Mouse (Mus musculus): ENCODE measurements around the gene Gcm2. TPM values are rescaled to one million over a fixed set of nuclear protein-coding genes. Genes with fewer than 3 reads are reported as not detected.

The Gcm2 gene
- not detected for total RNA-seq (2021)
- long read RNA-seq, experiment 1, result 0 reads
- long read RNA-seq, experiment 2, result 0 reads

DNA sequence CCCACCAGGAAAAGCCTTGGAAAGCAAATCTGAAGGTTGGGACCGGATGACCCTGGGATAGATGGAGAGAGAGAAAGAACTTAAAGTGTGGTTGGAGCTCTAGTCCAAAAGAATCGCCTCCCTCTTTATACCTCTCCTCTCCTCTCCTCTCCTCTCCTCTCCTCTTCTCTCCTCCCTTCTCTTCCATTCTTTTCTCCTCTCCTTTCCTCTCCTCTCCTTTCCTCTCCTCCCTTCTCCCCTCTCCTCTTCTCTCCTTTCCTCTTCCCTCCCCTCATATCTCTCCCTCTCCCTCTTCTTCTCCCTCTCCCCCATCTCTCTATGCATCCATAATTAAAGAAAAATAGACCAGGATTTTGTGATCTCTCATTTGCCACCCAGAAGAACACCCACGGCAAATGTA lies at the start of gene Gcm2:
TSS of gene Gcm2 (minus strand) at position 101 of the 400 bp plus-strand sequence.
- DNase-seq (ENCODE audit: low spot score in 2 of 2), result no peak

- DNase-seq (ENCODE audit: low spot score in 2 of 2), result no peak
Observed at GRCm38 (mm10) chr13:41158426-41158825, 47.6 kb upstream of the Gcm2 start.

DNA sequence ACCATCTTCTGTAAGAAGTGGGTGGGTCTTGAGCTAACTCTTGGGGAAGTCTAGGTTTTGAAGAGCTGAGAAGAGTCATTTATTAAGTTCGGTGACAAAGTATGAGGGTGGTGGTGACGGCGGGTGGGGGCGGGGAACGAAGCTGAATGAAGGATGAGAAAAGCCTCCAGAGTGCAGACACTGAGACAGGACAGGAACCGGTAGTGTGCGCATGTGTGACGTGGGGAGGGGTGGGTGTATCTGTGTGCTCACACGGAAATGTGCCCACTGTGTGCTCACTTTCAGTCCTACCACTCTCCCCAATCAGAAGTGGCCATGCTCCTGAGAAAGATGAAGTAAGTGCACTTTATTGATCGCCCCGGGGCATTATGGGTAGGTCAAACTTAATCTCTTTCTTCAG lies 42.3 kb upstream of the Gcm2 start:
- no peak for DNase-seq (ENCODE audit: low spot score in 2 of 2)

- peak; percentile 19 to 49 for DNase-seq (ENCODE audit: low spot score in 2 of 2)
Observed at GRCm38 (mm10) chr13:41146271-41146670, 35.4 kb upstream of the Gcm2 start.

DNA sequence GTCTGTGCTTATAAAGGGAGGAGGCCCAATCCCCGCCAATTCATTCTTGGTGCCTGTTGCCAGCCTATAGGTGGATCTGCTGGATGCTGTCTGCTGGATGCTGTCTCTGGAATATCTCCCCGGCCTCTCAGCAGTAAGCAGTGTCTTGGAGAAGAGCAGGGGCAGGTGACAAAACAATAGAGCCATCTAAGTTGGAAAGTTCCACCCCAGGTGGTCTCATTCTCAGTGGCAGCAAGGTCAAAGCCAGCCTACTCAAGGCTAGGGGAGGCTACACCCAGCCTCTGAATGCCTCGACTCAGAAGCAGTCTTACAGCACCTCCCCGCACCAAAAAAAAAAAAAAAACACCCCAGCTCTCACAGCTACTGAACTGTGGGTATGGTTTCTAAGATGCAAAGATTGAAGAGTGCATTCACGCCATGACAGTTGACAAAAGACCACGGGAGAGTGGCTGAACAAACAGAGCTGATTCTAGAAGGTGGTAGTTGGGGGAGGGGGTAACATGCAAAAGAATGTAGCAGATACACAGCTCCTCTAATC lies 34.7 kb upstream of the Gcm2 start:
- DNase-seq (ENCODE audit: low spot score in 2 of 2), result no peak

DNA sequence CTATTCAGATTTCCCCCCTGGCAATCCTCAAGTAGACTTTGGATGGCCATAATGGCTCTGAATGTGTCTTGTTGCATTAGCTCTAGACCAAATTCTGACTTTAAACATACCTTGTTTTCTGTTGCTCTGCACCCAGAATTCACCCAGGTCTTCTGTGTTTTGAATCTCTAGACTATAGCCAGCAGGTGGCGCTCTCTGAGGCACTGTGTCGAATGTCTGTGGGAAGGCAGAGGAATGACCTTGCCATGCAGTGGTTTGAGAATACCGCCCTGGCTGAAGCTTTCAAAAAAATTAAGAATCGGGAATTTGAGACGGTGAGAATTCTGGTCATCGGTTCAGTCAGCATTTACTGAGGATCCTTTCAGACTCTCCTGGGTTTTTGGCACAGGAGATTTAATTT lies 24.1 kb upstream of the Gcm2 start:
- DNase-seq (ENCODE audit: low spot score in 2 of 2), result peak in 1 of 2 experiments; percentile 49

- DNase-seq (ENCODE audit: low spot score in 2 of 2), result no peak
Observed at GRCm38 (mm10) chr13:41129061-41129460, 18.2 kb upstream of the Gcm2 start.

DNA sequence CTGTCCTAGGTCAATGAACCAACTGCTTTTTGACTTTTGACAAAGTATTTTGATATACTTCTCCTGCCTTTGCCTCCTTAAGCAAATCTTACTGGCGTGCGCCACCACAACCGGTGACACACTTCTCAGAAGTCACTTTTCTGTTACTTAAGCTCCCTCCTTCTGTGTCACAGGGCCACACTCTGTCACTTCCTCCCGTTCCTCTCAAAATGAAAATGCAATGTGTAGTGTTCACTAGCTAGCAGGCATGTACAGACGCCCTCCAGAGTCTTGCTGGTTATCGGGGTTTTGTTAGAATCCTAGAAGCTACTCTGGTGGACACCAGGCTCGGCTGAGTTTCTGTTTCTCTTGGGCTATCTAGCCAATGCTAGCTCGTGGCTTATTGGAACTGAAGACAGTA lies 17.5 kb upstream of the Gcm2 start:
- no peak for DNase-seq (ENCODE audit: low spot score in 2 of 2)

DNA sequence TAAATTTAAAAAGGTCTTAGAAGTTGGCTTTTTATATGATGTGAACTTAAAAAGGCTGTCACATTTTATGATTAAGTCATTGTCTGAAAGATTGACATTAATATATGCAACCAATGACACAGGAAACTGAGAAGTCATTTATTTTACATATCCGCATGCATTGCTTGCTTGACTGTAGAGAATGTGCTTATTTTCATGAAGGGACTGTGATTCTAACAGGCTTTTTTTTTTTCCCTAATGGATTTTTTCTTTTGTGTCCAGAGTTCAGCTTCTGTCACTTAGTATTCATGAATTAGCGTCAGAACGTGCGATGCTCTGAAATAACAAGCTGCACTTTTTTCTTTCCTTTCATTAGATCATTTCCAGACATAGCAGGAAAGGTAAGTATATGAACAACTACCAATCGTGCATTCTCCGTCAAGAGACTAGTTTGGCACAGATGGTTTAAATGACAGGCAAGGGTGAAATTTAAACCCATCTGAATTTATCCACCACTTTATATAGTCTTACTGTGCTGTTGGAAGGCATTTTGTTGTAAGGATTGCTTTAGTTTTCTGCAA lies 12.9 kb upstream of the Gcm2 start:
- DNase-seq (ENCODE audit: low spot score in 2 of 2), result no peak

GRCm38 (mm10) chr13:41119152-41119945 lies 8.5 kb upstream of the Gcm2 start:
- no peak for DNase-seq (ENCODE audit: low spot score in 2 of 2)

- DNase-seq (ENCODE audit: low spot score in 2 of 2), result no peak
Observed at GRCm38 (mm10) chr13:41113940-41114339, 3.1 kb upstream of the Gcm2 start, which contains the start of gene Sycp2l. Sycp2l (plus strand) TSS chr13:41114307.

DNA sequence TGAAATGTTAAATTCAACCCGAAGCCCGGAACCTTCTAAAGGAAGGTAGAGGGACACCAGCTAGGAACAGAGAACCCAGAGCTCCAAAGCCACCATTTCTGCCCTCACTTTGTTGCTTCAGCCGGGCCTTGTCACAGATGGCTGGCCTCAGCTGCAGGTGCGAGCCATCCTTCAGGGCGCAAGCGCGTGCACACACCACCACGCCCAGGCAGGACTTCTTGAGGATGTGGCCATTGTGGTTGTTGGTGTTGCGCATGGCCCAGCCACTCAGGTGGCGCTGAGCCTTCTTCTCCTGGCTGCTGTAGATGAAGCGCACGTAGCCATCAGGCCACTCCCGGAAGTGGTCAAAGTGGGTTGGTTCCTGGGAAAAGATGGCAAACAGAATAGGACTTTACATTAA lies 5.3 kb downstream of the Gcm2 start:
- no peak for DNase-seq (ENCODE audit: low spot score in 2 of 2)

DNA sequence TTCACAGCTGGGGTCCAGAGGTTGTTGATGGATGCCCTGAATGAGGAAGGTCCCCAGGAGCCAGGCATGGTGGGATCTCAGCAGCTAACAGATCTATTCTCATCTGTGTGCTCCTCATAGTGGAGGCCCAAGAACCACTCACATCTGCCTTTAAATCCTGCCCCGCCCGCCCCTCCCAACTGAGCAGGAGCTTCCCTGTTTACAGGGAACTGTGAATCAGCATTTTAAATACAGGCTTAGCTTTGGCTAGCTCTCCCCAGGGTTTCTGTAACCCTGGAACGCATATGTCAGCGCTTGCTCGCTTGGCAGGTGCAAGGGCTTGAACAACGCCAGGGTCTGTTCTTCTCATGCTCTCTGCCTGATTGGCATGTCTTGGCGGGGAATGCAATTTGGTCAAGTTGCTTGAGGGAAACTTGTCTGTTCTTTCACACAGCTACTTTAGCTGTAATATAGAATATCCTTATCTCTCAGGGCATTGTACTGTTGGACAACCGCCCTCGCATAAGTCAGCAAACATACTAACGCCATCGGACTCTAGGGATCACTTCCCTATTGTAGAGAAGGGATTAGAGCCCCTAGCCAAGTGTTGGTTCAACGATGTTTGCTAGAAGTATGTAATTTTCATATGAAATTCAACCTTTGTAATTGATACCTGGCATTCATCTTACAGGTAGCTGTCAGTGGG lies 6.9 kb downstream of the Gcm2 start:
- DNase-seq (ENCODE audit: low spot score in 2 of 2), result no peak

DNA sequence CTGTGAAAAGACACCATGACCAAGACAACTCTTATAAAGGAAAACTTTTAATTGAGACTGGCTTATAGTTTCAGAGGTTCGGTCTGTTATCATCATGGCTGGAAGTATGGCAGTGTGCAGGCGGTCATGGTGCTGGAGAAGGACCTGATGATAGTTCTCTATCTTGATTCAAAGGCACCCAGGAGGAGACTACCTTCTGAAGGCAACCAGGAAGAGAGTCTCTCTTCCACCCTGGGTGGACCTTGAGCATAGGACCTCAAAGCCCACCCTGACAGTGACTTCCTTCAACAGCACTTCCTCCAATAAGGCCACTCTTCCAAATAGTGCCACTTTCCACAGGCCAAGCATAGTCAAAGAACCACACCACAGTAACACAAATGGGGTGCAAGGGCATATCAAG lies 10.8 kb downstream of the Gcm2 start:
- DNase-seq (ENCODE audit: low spot score in 2 of 2), result no peak

DNA sequence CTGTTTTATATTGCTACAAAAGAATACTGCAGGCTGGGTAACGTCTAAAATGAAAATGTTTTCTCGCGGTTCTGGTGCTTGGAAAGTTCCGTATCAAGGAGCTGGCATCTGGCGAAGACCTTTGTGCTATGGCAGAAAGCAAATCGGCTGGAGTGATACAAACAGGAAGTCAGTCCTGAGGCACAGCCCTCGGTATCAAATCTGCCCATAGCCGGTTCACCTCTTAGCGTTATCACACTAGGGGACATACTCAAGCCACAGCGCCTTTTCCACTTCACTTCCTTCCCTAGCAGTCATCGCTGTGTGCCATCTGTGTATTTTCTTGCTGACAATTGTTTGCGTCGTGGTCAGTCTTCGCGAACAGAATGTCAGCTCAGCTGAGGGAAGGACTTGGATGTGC lies 12.5 kb downstream of the Gcm2 start:
- DNase-seq (ENCODE audit: low spot score in 2 of 2), result no peak

DNA sequence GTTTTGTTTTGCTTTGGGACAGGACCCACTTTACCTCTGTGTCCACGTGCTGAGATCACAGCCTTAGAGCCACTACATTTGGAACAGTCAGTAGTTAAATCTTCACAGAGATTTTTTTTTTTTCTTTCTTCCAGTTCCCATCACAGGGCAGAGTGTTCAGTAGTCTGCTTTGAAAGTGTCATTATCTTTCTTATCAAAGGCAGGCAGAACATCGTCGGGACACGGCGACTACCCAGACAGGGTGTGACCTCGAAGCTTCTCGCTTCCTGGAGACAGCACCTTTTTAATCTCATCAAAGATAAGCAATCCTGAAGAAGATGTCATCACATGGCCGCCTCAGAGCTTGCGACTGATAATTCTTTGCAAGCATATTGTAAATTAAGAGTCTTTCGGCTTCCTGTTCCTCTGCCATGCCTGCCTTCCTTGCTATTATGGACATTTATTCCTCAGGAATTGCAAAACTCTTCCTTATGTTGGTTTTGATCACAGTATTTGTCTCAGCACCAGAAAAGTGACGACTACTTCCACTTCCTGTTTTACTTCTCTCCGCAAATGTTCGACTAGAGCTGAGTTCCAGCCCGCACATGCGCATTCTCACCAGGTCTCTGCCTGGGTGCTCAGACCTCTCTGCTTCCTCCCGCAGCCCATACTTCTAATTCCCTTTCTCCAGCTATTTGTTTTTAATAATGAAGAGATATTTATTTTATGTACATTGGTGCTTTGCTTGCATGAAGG lies 13.3 kb downstream of the Gcm2 start:
- DNase-seq (ENCODE audit: low spot score in 2 of 2), result no peak

DNA sequence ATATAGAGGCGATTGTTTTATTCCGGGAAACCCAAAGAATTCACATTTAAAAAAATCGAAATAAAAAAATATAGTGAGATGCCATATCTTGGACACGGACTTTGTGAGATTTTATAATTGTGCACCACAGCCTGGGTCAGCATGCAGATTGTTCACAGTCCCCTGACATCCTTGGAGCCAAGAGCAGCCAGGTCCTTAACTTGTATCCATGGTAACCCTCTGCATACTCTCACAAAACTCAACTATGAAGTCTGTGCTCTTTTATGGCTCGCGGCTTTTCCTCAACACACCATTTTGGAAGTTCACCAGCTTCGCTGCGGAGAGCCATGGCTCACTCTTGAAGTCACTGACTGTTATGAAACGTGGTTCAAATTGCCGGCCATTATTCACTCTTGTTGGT lies 16.7 kb downstream of the Gcm2 start:
- no peak for DNase-seq (ENCODE audit: low spot score in 2 of 2)

DNA sequence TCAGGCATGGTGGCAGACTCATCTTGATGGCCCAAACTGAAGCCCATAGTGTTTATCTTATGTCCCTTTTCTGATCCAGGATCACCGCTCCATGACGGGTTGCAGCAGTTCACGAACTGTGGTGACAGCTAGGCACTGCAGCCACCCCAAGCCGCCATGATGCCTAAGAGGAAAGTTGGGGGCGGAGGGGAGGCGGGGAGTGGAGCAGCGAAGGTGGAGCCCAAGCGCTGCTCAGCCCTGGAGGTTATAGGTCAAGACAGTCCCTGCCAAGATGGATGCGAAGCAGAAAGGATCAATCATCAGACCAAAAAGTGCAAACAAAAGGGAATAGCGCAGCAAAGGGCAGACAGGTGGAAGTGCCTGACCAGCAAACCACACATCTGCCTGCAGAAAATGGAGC lies 19.6 kb downstream of the Gcm2 start:
- no peak for DNase-seq (ENCODE audit: low spot score in 2 of 2)

DNA sequence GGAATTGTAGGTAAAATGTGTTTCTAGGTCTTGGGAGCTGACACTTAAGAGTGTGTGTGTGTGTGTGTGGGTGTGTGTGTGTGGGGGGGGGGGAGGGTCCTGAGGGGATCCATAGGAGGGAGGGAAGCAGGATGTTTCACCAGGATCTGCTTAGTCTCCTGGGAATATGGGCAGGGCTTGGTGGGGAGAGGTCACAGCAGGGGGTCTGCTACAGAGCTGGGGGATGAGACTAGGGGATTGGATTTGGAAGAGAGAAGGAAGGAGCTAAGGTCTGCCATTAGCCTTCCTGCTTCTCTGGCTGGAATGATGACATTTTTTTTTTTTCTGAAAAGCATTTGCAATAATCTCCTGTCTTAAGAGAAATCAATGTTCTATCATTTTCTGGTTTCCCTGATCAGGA lies 22.1 kb downstream of the Gcm2 start:
- no peak for DNase-seq (ENCODE audit: low spot score in 2 of 2)

DNA sequence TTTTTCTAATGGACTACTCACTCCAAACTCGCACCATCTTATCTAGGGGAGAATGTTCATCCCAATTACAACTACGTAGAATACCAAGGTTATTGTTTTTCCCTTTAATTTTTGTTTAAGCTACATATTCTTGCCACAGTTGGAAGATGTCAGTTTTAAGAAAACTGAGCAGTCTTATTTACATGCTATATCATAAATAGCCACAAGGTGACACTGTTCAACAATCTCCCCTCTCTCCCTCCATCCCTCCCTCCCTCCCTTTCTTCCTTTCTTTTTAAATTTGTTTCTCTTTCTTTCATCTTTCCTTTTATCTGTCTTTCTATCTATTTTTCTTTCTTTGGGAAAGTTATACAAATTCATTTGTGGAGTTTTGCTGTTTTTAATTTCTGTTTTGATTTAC lies 25.7 kb downstream of the Gcm2 start:
- no peak for DNase-seq (ENCODE audit: low spot score in 2 of 2)

DNA sequence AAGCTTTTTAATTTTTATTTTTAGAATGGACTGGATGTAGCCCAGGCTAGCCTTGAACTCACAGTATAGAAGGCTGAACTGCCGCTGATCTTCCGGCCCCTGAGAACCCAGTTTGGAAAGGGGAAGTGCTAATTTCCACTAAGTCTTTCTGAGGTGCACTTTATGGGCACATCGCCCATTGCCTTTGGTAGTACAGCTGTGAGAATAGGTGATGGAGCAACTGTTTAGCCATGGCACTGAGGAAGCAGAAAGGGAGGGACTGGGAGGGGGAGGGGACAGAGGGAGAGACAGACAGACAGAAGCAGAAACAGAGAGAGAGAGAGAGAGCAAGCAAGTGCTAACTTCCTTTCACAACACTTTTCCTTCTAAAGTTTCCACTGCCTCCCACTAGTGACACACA lies 26.3 kb downstream of the Gcm2 start:
- no peak for DNase-seq (ENCODE audit: low spot score in 2 of 2)

Data from gastrocnemius, postnatal 4 days (tissue).